Mouse (Mus musculus) ES-E14 (cell line): ENCODE results near the gene Wdr83. TPM values are rescaled to one million over a fixed set of nuclear protein-coding genes. Genes with fewer than 3 reads are reported as not detected.

ENCODE experiments used
- DNase-seq: peaks from one replicate; pipeline ENCODE4 v3.0.0-alpha.2; 2013; ENCODE audit warnings: low read depth, low spot score
- H3K27ac ChIP-seq: 2 replicates; pipeline ENCODE4 v1.5.1; 2012; ENCODE audit warnings: low read depth, mild to moderate bottlenecking, low read length, moderate library complexity, mixed read lengths; ENCODE audit not compliant: poor library complexity, insufficient read depth, severe bottlenecking
- H3K36me3 ChIP-seq: 2 replicates; pipeline ENCODE4 v1.6.1; 2012; ENCODE audit warnings: mild to moderate bottlenecking, low read length, moderate library complexity, mixed read lengths; ENCODE audit not compliant: control insufficient read depth, poor library complexity, insufficient read depth, severe bottlenecking
- H3K4me1 ChIP-seq, 2 experiments: fragments of 150-350 bp in 1 of 2; sonication (generic) in 1 of 2; 2 replicates each; pipeline ENCODE4 v1.6.1; 2012; ENCODE audit warnings: low read length in 2 of 2, mild to moderate bottlenecking in 1 of 2, mixed read lengths in 1 of 2; ENCODE audit not compliant: control insufficient read depth in 2 of 2, insufficient read depth in 2 of 2, poor library complexity in 1 of 2
- H3K4me3 ChIP-seq, 2 experiments: fragments of 150-350 bp in 1 of 2; sonication (generic) in 1 of 2; 2 replicates each; pipeline ENCODE4 v1.5.1; 2012; ENCODE audit warnings: low read length in 2 of 2, low read depth in 1 of 2, mild to moderate bottlenecking in 1 of 2, mixed read lengths in 1 of 2; ENCODE audit not compliant: insufficient read depth in 1 of 2, poor library complexity in 1 of 2, severe bottlenecking in 1 of 2
- H3K9ac ChIP-seq: 2 replicates; pipeline ENCODE4 v1.6.1; 2012; ENCODE audit warnings: low read depth, mild to moderate bottlenecking, low read length, mixed read lengths; ENCODE audit not compliant: poor library complexity, insufficient read depth, severe bottlenecking
- H3K9me3 ChIP-seq: fragments of 150-350 bp; sonication (generic); 2 replicates; pipeline ENCODE4 v1.6.1; 2012; ENCODE audit warnings: low read depth, mild to moderate bottlenecking, low read length; ENCODE audit not compliant: control insufficient read depth, insufficient read depth
- CHD2 ChIP-seq: IDR thresholded peaks from 2 replicates; pipeline ENCODE4 v1.6.1; 2014; ENCODE audit warnings: mild to moderate bottlenecking, low read depth, low read length, inconsistent platforms
- HCFC1 ChIP-seq: IDR thresholded peaks from 2 replicates; pipeline ENCODE4 v1.6.1; 2012; ENCODE audit warnings: low read length, inconsistent platforms, borderline replicate concordance; ENCODE audit not compliant: insufficient read depth
- MAFK ChIP-seq: IDR thresholded peaks from 2 replicates; pipeline ENCODE4 v1.6.1; 2014; ENCODE audit warnings: mild to moderate bottlenecking, low read depth, low read length, inconsistent platforms; ENCODE audit not compliant: insufficient read depth
- ZC3H11A ChIP-seq: IDR thresholded peaks from 2 replicates; pipeline ENCODE4 v1.6.1; 2012; ENCODE audit warnings: low read depth, mild to moderate bottlenecking, inconsistent platforms, low read length, borderline replicate concordance
- ZNF384 ChIP-seq: IDR thresholded peaks from 2 replicates; pipeline ENCODE4 v1.6.1; 2012; ENCODE audit warnings: low read depth, low read length, inconsistent platforms
- in situ Hi-C, 2 experiments: fragments of 600-800 bp; cut with MboI; formaldehyde crosslinking; loops; one replicate each; pipeline ENCODE4 v1.15.1; 2025; ENCODE audit warnings: low sequenced_read_pairs in 2 of 2, inconsistent platforms in 1 of 2; ENCODE audit not compliant: unreplicated experiment in 2 of 2
- total RNA-seq: library from RNA; depleted of rRNA; stranded (reverse); fragments of 300-350 nt; gene quantifications from 2 replicates; pipeline ENCODE4 v1.2.3, GENCODE M21; 2012

Wdr83 gene
- total RNA-seq, 1 experiment = 26.4 TPM

DNA sequence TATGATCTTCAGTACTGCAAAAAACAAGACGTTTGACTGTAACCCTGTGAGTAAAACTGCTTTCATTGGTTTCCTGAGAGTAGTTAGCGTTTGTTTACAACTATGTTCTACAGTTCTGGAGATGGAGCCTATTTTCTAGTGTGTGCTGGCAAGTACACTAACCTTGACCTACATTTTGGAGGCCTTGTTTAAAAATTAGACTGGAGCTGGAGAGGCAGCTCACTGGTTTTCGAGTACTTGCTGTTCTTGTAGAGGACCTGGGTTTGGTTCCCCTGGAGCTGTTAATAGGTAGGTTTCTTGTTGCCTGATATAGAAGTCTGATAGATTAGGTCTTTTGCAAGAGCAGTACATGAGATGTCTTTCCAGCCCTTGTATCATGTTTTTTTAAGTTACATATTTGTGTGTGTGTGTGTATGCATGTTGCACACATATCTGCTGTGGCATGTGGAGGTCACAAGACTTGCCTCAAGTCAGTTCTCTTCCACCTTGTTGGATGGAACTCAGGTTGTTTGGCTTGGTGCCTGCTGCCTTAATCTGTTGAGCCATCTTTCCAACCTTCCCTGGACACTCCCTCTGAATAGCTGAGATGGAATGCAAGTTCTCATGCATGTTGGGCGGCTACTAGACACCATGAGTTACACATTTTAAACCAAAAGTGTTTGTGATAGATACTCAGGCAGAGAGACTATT is 48.3 kb downstream of the Wdr83 start:
- H3K9ac ChIP-seq = no peak overlapping the region
- no peak for DNase-seq
- peaks cover 27% of the 10 kb centered on the region for H3K36me3 ChIP-seq
- in situ Hi-C loops = no loop called here
- peaks cover 0 to 12% of the 10 kb centered on the region in 2 experiments; a peak in 3 of 4 replicates for H3K4me1 ChIP-seq
- H3K4me3 ChIP-seq = no peak overlapping the region
- no peak for TF ChIP-seq CHD2
- no peak for TF ChIP-seq ZNF384
- no peak for TF ChIP-seq HCFC1
- no peak for TF ChIP-seq MAFK
- no peak for TF ChIP-seq ZC3H11A
- no peak overlapping the region for H3K27ac ChIP-seq
- H3K9me3 ChIP-seq = no peaks in the 10 kb centered on the region

DNA sequence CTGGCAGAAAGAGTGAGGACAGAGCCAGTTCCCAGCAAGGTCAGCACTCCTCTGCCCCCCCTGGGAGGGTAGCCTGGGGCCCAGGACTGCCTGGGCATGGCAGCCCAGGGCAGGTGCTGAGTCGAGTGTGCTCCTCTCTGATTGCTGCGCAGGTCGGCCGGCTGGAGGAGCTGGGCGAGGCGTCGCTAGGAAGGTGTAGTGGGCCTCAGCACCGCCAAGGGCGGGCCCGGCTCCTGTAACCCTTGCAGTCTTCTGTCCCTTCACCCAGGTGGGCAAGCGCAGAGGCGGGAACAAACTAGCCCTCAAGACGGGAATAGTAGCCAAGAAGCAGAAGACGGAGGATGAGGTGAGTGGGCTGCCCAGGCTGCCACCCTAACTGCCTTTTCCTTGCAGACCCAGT is 51.8 kb downstream of the Wdr83 start:
- TF ChIP-seq ZNF384 = no peak
- TF ChIP-seq HCFC1 = no peak
- no peak for TF ChIP-seq ZC3H11A
- no peak for TF ChIP-seq MAFK
- TF ChIP-seq CHD2 = no peak
- Histone ChIP-seq H3K27ac (no peak overlapping the region), H3K9ac (peak overlapping the region; percentile 44; the same call in 1 of the 2 replicates), H3K4me3 (no peak overlapping the region; a peak in 1 of 4 replicates), H3K36me3 (peaks cover 27% of the 10 kb centered on the region), H3K4me1 (peaks cover 0 to 14% of the 10 kb centered on the region in 2 experiments; a peak in 3 of 4 replicates), H3K9me3 (no peaks in the 10 kb centered on the region)
- DNase-seq = no peak
- in situ Hi-C loops = no loop called here

DNA sequence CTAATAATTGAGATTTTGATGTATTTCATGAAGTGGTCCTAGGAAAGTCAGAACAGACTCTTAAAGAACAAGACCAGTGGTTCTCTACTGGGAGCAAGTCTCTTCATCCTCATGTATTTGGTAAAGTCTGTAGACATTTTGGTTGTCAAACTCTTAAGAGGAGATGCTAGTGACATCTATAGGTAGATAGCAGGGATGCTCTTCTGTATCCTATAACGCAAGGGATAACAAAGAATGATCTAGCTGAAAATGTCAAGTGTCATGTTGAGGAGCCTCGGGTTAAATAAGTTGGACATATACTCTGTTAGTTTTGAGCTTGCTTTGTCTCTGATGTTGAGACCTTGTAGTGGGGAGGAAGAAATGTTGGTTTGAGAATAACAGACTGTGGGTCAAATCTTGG is 53.2 kb downstream of the Wdr83 start:
- no peak overlapping the region for H3K27ac ChIP-seq
- peak overlapping the region; percentile 88 to 97 for H3K4me3 ChIP-seq
- TF ChIP-seq HCFC1 (no peak), ZNF384 (no peak), CHD2 (no peak), MAFK (no peak), ZC3H11A (no peak)
- H3K36me3 ChIP-seq = peaks cover 37% of the 10 kb centered on the region
- no peak overlapping the region; the same call in 1 of the 2 replicates for H3K9ac ChIP-seq
- DNase-seq = no peak
- no peaks in the 10 kb centered on the region for H3K9me3 ChIP-seq
- in situ Hi-C loops = no loop called here
- H3K4me1 ChIP-seq = peaks cover 3 to 13% of the 10 kb centered on the region in 2 experiments

DNA sequence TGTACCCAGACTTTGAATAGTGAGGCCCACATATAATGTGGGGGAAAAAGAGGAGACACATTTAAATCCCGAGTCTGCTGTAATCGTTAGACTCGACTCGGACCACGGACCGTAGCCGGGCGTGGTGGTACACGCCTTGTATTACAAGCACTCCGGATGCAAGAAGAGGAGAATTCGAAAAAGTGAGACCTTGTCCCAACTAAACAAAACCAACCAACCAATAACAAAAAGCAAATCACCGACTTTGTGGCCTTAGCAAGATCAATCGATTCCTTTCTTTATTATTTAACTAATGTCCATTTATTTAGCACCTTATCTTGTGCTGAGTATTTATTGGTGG is 53.6 kb downstream of the Wdr83 start:
- H3K4me3 ChIP-seq = peak overlapping the region; percentile 88 to 97
- TF ChIP-seq ZNF384 (no peak), ZC3H11A (no peak), HCFC1 (no peak), CHD2 (no peak), MAFK (no peak)
- H3K27ac ChIP-seq = peak overlapping the region; percentile 83; the same call in 1 of the 2 replicates
- H3K9me3 ChIP-seq = no peaks in the 10 kb centered on the region
- H3K9ac ChIP-seq = peak overlapping the region; percentile 96
- in situ Hi-C loops = no loop called here
- DNase-seq = no peak
- peaks cover 3 to 12% of the 10 kb centered on the region in 2 experiments for H3K4me1 ChIP-seq
- H3K36me3 ChIP-seq = peaks cover 36% of the 10 kb centered on the region
